Mouse (Mus musculus) gastrocnemius, adult 18-20 months (tissue): ENCODE measurements around the gene Wfikkn1. TPM values are rescaled to one million over a fixed set of nuclear protein-coding genes. Genes with fewer than 3 reads are reported as not detected.
A peak's percentile ranks its signal among the peaks of the same experiment; 100 is the strongest.
"Not testable (repeated sequence)": the region's sequence is repeated elsewhere in the genome, so short reads cannot be mapped to it uniquely, and the experiment has no call there.

ENCODE experiments used
- DNase-seq: peaks from one replicate; pipeline ENCODE4 v3.0.0; 2021; ENCODE audit warnings: low spot score
- total RNA-seq, 2 experiments: library from RNA; stranded (reverse); gene quantifications; 2 replicates each; pipeline ENCODE4 v1.2.3; 2021

Gene Wfikkn1
- total RNA-seq, 2 experiments from 2014 or later: 0.43 to 0.62 TPM

GRCm38 (mm10) chr17:25886806-25887205 lies 6.1 kb upstream of the Wfikkn1 start:
- no peak for DNase-seq

GRCm38 (mm10) chr17:25885636-25886035 lies 5.0 kb upstream of the Wfikkn1 start:
- no peak for DNase-seq

- no peak for DNase-seq
These were observed 3.2 kb upstream of the Wfikkn1 start for GRCm38 (mm10) chr17:25883824-25884223.

- no peak for DNase-seq
These were observed 2.6 kb upstream of the Wfikkn1 start for GRCm38 (mm10) chr17:25883268-25883667.

GRCm38 (mm10) chr17:25882306-25882705 lies 1.6 kb upstream of the Wfikkn1 start:
- no peak for DNase-seq

DNA sequence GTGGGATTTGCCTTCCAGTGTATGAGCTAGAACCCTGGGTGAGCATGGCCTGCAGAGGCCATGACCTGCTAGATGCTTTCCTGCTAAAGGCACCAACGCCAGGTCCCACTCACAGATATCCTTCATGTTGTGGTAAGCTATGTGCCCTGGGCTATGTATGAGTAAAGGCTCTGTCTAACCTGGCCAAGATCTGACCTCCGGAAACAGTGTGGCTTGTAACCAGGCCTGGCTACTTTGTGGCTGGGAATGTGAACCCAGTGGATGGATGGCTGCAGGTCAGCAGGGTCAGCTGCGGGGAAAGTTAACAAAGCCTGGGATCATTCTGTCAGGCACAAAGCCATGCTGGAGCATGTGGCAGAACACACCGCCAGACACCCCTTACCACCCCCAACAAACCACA lies 1.0 kb upstream of the Wfikkn1 start:
- no peak for DNase-seq

GRCm38 (mm10) chr17:25880913-25881641 lies 419 bp upstream of the Wfikkn1 start:
- no peak for DNase-seq

DNA sequence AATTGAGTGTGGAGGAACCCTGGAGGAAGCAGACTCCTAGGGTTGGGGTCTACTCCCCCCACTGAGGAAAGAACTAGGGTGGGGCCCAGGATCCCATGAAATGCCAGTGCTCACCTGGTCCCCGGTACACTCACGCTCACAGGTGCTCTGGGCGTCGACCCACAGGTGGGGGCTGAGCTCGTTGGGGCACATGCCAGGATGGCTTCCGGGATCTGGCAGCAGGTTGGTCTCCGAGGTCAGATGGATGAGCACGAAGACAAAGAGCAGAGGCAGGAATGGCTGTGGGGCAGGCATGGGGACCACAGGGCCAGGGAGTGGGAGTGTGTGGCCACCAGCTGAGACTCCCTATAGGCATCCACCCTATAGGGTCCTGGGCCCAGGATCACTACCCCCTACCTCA lies 908 bp downstream of the Wfikkn1 start:
- no peak for DNase-seq

DNA sequence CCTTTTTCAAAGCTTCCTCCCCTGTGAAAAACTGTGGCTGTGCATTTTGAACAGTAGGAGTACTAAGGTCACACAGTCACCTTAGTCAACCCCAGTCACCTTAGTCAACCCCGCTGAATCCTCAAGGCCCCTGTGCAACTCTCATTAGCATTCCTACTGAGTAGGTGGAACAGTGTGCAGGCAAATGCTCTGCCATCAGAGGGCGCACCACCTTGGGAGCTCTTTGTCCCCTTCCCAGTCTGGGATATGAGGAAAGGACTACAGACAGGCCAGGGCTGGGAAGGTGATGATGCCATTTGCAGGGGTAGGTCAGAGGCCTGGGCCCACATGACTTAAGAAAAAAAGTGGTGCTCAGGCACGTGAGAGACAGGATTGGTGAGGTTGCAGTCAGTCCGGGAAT lies 1.4 kb downstream of the Wfikkn1 start:
- no peak for DNase-seq

GRCm38 (mm10) chr17:25878611-25879180 lies 2.0 kb downstream of the Wfikkn1 start:
- no peak for DNase-seq

DNA sequence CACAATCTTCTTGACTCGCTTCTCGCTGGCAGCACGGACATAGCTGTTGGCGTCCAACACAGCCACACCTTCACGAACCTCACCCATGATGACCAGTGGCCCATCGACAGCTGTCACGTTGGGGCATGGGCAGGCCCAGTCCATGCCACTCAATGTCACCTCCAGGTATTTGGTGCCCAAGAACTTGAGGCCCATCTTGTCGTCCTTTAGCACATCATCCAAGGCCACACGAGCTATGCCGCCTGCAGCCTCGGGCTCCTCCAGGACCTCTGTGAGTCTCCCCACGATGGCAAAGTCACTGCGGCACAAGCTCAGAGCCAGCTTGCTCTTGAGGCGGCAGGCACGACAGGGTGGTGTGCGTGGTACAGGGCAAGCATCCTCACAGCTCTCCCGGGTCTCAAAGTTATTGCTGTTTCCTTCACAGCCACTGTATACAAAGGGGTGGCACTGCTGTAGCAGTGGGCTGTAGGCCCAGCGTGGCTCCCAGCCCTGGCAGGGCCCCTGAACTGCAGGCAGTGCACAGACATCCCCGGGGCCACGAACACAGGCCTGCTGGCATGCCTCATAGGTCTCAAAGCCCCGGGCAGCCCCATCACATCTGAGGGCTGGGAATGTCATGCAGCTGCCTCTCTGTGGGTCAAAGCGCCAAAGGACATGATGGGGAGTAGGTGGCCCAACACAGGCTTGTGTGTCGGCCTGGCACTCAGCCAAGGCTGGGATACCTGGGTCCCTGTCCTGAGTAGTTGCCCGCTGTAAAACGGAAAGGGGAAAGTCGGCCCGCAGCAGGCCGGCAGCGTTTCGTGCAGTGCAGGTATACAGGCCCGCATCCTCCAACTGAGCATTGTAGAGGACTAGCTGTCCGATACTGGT lies 2.7 kb downstream of the Wfikkn1 start:
- no peak for DNase-seq

- no peak for DNase-seq
These were observed 3.6 kb downstream of the Wfikkn1 start for GRCm38 (mm10) chr17:25877025-25877424.

DNA sequence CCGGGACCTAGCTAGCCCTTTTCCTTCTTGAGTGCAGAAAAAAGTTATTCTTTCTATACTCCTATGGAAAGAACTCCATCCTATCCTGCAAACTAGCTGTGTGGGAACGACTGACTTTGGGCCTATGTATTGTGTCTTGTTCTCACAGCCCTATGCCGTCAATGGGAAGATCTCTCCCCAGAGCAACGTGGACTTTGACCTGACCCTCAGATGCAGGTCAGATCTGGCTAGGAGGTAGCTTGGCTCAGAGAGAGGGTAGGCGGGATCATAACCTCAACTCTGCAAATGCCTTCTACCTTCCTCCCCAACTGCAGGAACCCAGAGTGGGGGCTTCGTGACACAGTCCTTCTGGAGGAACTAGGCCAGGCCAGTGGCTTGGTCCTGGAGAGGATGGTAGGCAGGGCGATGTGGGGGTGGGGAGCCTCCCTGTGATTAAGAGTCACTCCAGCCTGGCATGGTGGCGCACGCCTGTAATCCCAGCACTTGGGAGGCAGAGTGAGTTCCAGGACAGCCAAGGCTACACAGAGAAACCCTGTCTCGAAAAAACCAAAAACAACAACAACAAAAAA lies 4.2 kb downstream of the Wfikkn1 start:
- DNase-seq: no peak

- DNase-seq: peak; percentile 87
These were observed 5.2 kb downstream of the Wfikkn1 start for GRCm38 (mm10) chr17:25875171-25876136.

DNA sequence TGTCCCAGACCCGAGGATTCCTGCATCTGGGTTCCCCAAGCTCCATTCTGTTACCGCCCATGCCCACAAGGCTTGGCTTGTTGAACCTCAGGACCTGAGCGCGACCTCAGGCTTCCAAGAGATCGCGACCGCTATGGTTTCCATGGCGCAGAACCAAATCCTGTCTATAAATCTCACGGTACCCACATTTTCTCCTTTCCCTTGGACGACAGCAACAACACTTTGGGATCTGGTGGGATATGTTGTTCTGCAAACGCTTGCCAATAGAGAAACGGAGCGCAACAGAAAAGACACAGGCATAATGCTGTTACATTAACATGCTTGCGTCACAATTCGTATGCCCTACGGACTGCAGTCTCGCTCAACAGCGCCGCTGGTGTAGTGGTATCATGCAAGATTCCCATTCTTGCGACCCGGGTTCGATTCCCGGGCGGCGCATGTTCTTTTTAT lies 5.9 kb downstream of the Wfikkn1 start, which contains the start of gene Mettl26:
Gene Mettl26, plus strand, starts transcription at position 354 of the 450 bp plus-strand sequence.
- DNase-seq: peak; percentile 94

DNA sequence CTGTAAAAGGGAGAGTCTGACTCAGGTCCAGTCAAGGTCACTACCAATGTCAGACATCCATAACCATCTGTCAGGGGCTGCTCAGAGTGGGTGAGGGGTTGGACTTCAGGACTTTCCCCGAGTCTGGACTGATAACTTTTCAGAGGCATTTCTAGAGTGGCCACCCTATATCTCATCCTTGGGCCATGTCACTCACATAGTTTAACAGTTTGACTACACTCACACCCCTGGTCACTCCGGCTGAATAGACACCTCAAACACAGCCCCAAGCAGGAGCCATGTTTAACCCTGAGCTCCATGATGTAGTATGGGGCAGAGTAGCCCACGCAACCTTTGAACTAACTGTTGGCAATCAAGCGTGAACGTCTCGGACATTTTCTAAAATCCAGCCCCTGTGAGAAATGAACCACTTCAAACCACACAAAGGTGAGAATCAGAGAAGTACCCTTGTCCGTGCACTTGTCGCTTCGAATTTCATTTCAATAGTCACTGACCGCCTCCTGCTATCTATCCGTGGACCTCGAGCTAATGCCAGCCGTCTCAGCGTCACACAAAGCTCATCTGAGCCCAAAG lies 6.4 kb downstream of the Wfikkn1 start:
- DNase-seq: no peak

GRCm38 (mm10) chr17:25873405-25874147 lies 7.1 kb downstream of the Wfikkn1 start:
- no peak for DNase-seq

GRCm38 (mm10) chr17:25872676-25873075 lies 8.0 kb downstream of the Wfikkn1 start:
- DNase-seq: no peak

GRCm38 (mm10) chr17:25871566-25871965 lies 9.1 kb downstream of the Wfikkn1 start:
- DNase-seq: not testable (repeated sequence)

DNA sequence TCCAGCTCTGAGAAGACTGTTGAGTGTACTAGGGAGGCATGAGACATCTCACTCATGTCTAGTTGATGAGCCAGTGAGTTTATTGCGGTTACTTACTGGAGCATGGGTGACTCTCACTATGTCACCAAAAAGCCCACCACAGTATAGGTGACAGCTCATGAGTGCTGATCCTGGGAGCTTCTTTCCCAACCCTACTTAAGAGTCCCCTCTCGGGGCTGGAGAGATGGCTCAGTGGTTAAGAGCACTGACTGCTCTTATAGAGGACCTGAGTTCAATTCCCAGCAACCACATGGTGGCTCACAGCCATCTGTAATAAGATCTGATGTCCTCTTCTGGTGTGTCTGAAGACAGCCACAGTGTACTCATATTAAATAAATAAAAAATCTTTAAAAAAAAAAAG lies 10.7 kb downstream of the Wfikkn1 start:
- no peak for DNase-seq
